Mouse (Mus musculus): Measurements from ENCODE around the gene Lama5. TPM values are rescaled to one million over a fixed set of nuclear protein-coding genes. Genes with fewer than 3 reads are reported as not detected.

Lama5 gene
- total RNA-seq, 1 experiment = 291 TPM

DNA sequence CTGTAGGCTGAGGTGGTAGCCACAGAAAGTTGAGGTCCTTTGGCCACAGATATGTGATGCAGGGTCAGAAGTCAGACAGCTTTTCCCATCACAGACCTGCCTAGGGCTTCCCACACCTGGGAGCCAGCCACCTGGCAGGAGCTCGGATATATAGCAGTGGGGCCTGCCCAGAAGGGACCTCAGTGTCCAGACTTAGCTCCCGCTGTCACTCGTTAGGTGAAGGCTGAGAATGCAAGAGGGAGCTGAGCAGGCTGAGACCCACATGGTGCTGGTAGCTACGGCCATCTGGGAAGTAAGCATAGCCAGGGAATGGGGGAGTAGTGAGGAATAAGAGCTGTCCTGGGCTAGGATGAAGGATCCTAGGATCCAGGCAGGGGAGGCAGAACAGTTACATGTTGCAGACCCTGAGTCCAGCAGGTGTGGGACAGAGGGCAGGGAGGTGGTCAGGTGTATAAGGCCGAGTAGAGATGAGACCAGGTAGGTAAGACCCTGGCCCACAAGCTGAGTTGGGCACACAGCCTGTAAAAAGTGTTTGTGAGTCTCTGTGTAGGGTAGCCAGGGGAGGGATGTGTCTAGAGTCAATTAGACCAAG, 46.2 kb upstream of the Lama5 start:
- H3K4me3 ChIP-seq (ENCODE audit: insufficient read depth in 1 of 2, low read depth in 1 of 2, low read length in 2 of 2, poor library complexity in 1 of 2, severe bottlenecking in 1 of 2) = peak overlapping the region in 1 of 2 experiments; percentile 78; a peak in 2 of 4 replicates
- peaks cover 7% of the 10 kb centered on the region; the same call in 1 of the 2 replicates for H3K36me3 ChIP-seq (ENCODE audit: control insufficient read depth, insufficient read depth, low read length, poor library complexity, severe bottlenecking)
- in situ Hi-C loops (cut with MboI; ENCODE audit: low sequenced_read_pairs in 2 of 2, unreplicated experiment in 2 of 2) = loop anchor here (5.0 to 10.0 kb wide), 2 partner anchors 73 to 75 kb away; no protein-coding TSS in a partner anchor
- H3K9ac ChIP-seq (ENCODE audit: insufficient read depth, low read depth, low read length, poor library complexity, severe bottlenecking) = no peak overlapping the region
- no peak for DNase-seq (ENCODE audit: low read depth, low spot score)
- H3K9me3 ChIP-seq (ENCODE audit: control insufficient read depth, insufficient read depth, low read depth, low read length) = no peaks in the 10 kb centered on the region
- H3K4me1 ChIP-seq (ENCODE audit: control insufficient read depth in 2 of 2, insufficient read depth in 2 of 2, low read length in 2 of 2, poor library complexity in 1 of 2) = peaks cover 0 to 14% of the 10 kb centered on the region in 2 experiments; a peak in 3 of 4 replicates
- TF ChIP-seq HCFC1 (IDR thresholded peaks at IDR 0.05; ENCODE audit: borderline replicate concordance, insufficient read depth, low read length) = no peak
- no peak for TF ChIP-seq ZNF384 (IDR thresholded peaks at IDR 0.05; ENCODE audit: low read depth, low read length)
- TF ChIP-seq MAFK (IDR thresholded peaks at IDR 0.05; ENCODE audit: insufficient read depth, low read depth, low read length) = no peak
- no peak for TF ChIP-seq CHD2 (IDR thresholded peaks at IDR 0.05; ENCODE audit: low read depth, low read length)
- no peak for TF ChIP-seq ZC3H11A (IDR thresholded peaks at IDR 0.05; ENCODE audit: borderline replicate concordance, low read depth, low read length)
- H3K27ac ChIP-seq (ENCODE audit: insufficient read depth, low read depth, low read length, poor library complexity, severe bottlenecking) = no peak overlapping the region

DNA sequence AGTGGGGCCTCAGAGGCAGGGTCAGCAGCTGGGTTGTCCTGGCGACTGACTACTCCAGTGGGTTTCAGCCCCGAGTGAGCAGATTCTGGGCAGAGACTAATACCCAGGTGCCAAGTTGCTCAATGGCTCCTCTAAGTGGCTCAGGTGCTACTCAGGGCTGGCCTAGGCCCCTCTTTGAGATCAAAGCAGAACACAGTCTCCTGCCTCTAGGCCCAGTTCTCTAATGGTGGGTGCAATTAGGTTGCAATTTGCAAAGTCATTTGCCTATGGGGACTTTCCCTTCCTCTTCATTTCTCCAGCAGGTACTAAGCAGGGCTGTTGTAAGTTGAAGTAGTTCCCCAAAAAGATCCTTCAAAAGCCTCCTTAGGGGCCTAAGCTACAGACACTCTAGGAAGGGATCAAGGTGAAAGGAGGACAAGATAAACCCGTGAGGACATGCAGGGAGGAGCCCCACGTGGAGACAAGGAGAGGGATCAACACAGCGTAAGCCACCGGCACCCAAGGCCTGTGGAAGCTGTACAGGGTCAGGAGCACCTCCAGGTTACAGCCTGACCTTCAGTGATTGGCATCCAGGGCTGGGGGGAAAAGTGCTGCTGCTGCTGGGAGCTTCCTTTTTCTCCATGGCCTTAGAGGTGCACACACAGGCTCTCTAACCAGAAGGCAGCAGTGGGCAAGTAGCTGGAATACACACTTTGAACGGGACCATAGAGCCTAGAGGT, 45.0 kb upstream of the Lama5 start:
- in situ Hi-C loops (cut with MboI; ENCODE audit: low sequenced_read_pairs in 2 of 2, unreplicated experiment in 2 of 2) = loop anchor here (5.0 to 10.0 kb wide), 2 partner anchors 74 to 77 kb away; no protein-coding TSS in a partner anchor
- TF ChIP-seq ZC3H11A (IDR thresholded peaks at IDR 0.05; ENCODE audit: borderline replicate concordance, low read depth, low read length) (no peak), MAFK (IDR thresholded peaks at IDR 0.05; ENCODE audit: insufficient read depth, low read depth, low read length) (no peak), ZNF384 (IDR thresholded peaks at IDR 0.05; ENCODE audit: low read depth, low read length) (no peak), CHD2 (IDR thresholded peaks at IDR 0.05; ENCODE audit: low read depth, low read length) (no peak)
- Histone ChIP-seq H3K27ac (ENCODE audit: insufficient read depth, low read depth, low read length, poor library complexity, severe bottlenecking) (no peak overlapping the region), H3K4me1 (ENCODE audit: control insufficient read depth in 2 of 2, insufficient read depth in 2 of 2, low read length in 2 of 2, poor library complexity in 1 of 2) (peaks cover 0 to 4% of the 10 kb centered on the region in 2 experiments; a peak in 1 of 4 replicates), H3K9ac (ENCODE audit: insufficient read depth, low read depth, low read length, poor library complexity, severe bottlenecking) (no peak overlapping the region), H3K9me3 (ENCODE audit: control insufficient read depth, insufficient read depth, low read depth, low read length) (no peaks in the 10 kb centered on the region), H3K36me3 (ENCODE audit: control insufficient read depth, insufficient read depth, low read length, poor library complexity, severe bottlenecking) (peaks cover 7% of the 10 kb centered on the region; the same call in 1 of the 2 replicates), H3K4me3 (ENCODE audit: insufficient read depth in 1 of 2, low read depth in 1 of 2, low read length in 2 of 2, poor library complexity in 1 of 2, severe bottlenecking in 1 of 2) (no peak overlapping the region)
- DNase-seq (ENCODE audit: low read depth, low spot score) = no peak

DNA sequence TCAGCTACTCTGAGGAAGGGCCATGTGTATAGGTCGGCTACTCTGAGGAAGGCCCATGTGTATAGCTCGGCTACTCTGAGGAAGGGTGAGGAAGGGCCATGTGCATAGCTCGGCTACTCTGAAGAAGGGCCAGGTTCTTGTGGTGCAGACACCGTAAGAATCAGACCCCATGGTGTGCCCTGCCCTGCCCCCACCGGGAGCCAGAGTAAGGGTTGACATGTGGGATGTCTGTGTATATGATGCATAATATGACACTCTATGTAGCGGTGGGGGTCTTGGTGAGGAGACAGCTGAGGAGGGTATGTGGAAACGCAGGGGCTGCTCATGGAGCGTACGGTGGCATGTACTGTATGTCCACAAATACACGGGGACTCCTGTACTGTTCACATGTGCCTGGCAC, 43.7 kb upstream of the Lama5 start:
- no peak overlapping the region for H3K4me3 ChIP-seq (ENCODE audit: insufficient read depth in 1 of 2, low read depth in 1 of 2, low read length in 2 of 2, poor library complexity in 1 of 2, severe bottlenecking in 1 of 2)
- TF ChIP-seq ZC3H11A (IDR thresholded peaks at IDR 0.05; ENCODE audit: borderline replicate concordance, low read depth, low read length) = no peak
- no peak for TF ChIP-seq HCFC1 (IDR thresholded peaks at IDR 0.05; ENCODE audit: borderline replicate concordance, insufficient read depth, low read length)
- no peak for TF ChIP-seq CHD2 (IDR thresholded peaks at IDR 0.05; ENCODE audit: low read depth, low read length)
- no peak for TF ChIP-seq ZNF384 (IDR thresholded peaks at IDR 0.05; ENCODE audit: low read depth, low read length)
- no peak for TF ChIP-seq MAFK (IDR thresholded peaks at IDR 0.05; ENCODE audit: insufficient read depth, low read depth, low read length)
- no peak for DNase-seq (ENCODE audit: low read depth, low spot score)
- no peak overlapping the region for H3K9ac ChIP-seq (ENCODE audit: insufficient read depth, low read depth, low read length, poor library complexity, severe bottlenecking)
- in situ Hi-C loops (cut with MboI; ENCODE audit: low sequenced_read_pairs in 2 of 2, unreplicated experiment in 2 of 2) = no loop called here
- peaks cover 0 to 4% of the 10 kb centered on the region in 2 experiments; a peak in 1 of 4 replicates for H3K4me1 ChIP-seq (ENCODE audit: control insufficient read depth in 2 of 2, insufficient read depth in 2 of 2, low read length in 2 of 2, poor library complexity in 1 of 2)
- peaks cover 7% of the 10 kb centered on the region; the same call in 1 of the 2 replicates for H3K36me3 ChIP-seq (ENCODE audit: control insufficient read depth, insufficient read depth, low read length, poor library complexity, severe bottlenecking)
- H3K27ac ChIP-seq (ENCODE audit: insufficient read depth, low read depth, low read length, poor library complexity, severe bottlenecking) = no peak overlapping the region
- H3K9me3 ChIP-seq (ENCODE audit: control insufficient read depth, insufficient read depth, low read depth, low read length) = no peaks in the 10 kb centered on the region

- Histone ChIP-seq H3K27ac (ENCODE audit: insufficient read depth, low read depth, low read length, poor library complexity, severe bottlenecking) (no peak overlapping the region), H3K4me1 (ENCODE audit: control insufficient read depth in 2 of 2, insufficient read depth in 2 of 2, low read length in 2 of 2, poor library complexity in 1 of 2) (peaks cover 0 to 3% of the 10 kb centered on the region in 2 experiments; a peak in 1 of 4 replicates), H3K9ac (ENCODE audit: insufficient read depth, low read depth, low read length, poor library complexity, severe bottlenecking) (no peak overlapping the region), H3K4me3 (ENCODE audit: insufficient read depth in 1 of 2, low read depth in 1 of 2, low read length in 2 of 2, poor library complexity in 1 of 2, severe bottlenecking in 1 of 2) (no peak overlapping the region), H3K9me3 (ENCODE audit: control insufficient read depth, insufficient read depth, low read depth, low read length) (no peaks in the 10 kb centered on the region), H3K36me3 (ENCODE audit: control insufficient read depth, insufficient read depth, low read length, poor library complexity, severe bottlenecking) (peaks cover 7% of the 10 kb centered on the region; the same call in 1 of the 2 replicates)
- in situ Hi-C loops (cut with MboI; ENCODE audit: low sequenced_read_pairs in 2 of 2, unreplicated experiment in 2 of 2) = no loop called here
- no peak for DNase-seq (ENCODE audit: low read depth, low spot score)
- no peak for TF ChIP-seq ZNF384 (IDR thresholded peaks at IDR 0.05; ENCODE audit: low read depth, low read length)
- no peak for TF ChIP-seq CHD2 (IDR thresholded peaks at IDR 0.05; ENCODE audit: low read depth, low read length)
- no peak for TF ChIP-seq ZC3H11A (IDR thresholded peaks at IDR 0.05; ENCODE audit: borderline replicate concordance, low read depth, low read length)
- no peak for TF ChIP-seq HCFC1 (IDR thresholded peaks at IDR 0.05; ENCODE audit: borderline replicate concordance, insufficient read depth, low read length)
- no peak for TF ChIP-seq MAFK (IDR thresholded peaks at IDR 0.05; ENCODE audit: insufficient read depth, low read depth, low read length)
Observed at GRCm38 (mm10) chr2:180267955-180268354, 42.3 kb upstream of the Lama5 start.
